Mouse (Mus musculus) spleen, adult 2 months (tissue): ENCODE results near the gene Bbof1.

ENCODE experiments used
- CTCF ChIP-seq: fragments of 200-500 bp; IDR thresholded peaks from 2 replicates; pipeline ENCODE4 v1.5.1; 2011; ENCODE audit warnings: mild to moderate bottlenecking, inconsistent platforms; ENCODE audit not compliant: insufficient read depth, insufficient read length, insufficient replicate concordance; ENCODE audit errors: extremely low read depth
- POLR2A ChIP-seq: fragments of 200-500 bp; IDR thresholded peaks from 2 replicates; pipeline ENCODE4 v1.6.1; 2011; ENCODE audit warnings: low read depth, low read length, inconsistent platforms

GRCm38 (mm10) chr12:84364291-84364690, 44.6 kb upstream of the Bbof1 start:
- no peak for TF ChIP-seq CTCF
- TF ChIP-seq POLR2A = no peak
